ENCODE assay signal across 10 mouse cellular contexts in the genomic region with DNA sequence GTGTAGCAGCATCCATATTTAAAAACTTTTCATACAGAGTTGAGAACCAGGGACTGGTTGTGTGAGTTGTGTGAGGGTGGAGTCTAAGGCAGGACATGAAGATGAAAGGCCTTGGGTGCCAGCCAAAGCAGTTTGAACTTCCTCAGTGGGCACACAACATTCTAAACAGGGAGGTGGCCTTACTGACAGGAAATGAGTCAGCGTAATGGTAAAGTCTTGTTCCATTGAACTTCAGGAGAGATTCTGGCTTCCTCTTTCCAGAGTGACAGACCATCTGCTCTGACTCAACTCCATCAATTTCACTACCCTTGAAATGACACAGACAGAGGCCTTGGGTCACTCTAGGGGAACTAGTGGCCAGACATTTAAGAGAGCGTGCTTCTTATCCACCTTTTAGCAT.
A peak's percentile ranks its signal among the peaks of the same experiment; 100 is the strongest.
DNase-seq lines count a peak whose midpoint lies in the region; ATAC-seq lines count a peak whose summit lies in the region.
"Had no signal": no experiment of that assay in that cellular context is flagged by ENCODE, and none has a peak within 500 bp of the region (broad histone marks: within the 10 kb centered on the region; RNA-seq: fewer than 3 reads in every experiment).

No protein-coding gene starts in this region.

- H3K36me3 ChIP-seq in limb, embryonic 10.5 days = no peaks in the 10 kb centered on the region
- H3K36me3 ChIP-seq: G1E; heart, embryonic 13.5 days had no signal

- DNase-seq in gastrocnemius, adult 18-20 months (ENCODE audit: low spot score) = peak; percentile 24
- no peak for DNase-seq in gastrocnemius, adult 8-10 months (ENCODE audit: low spot score in 2 of 2)
- DNase-seq in 416B (ENCODE audit: low read depth) = peak; percentile 99
- peak; percentile 43 for DNase-seq in c-Kit-positive CD71-negative TER-119-negative erythroid progenitor cells, embryonic 14.5 days (ENCODE audit: low read depth)
- no peak for DNase-seq in limb, embryonic 10.5 days (ENCODE audit: low spot score)
- DNase-seq in cerebellum, postnatal 14 days = no peak
- DNase-seq in urinary bladder, postnatal 10 days (ENCODE audit: low spot score) = no peak

- H3K27ac ChIP-seq in limb, embryonic 10.5 days = peak overlapping the region; percentile 79
- H3K27ac ChIP-seq: heart, embryonic 13.5 days had no signal

- no peak overlapping the region for H3K4me3 ChIP-seq in limb, embryonic 10.5 days
- H3K4me3 ChIP-seq: heart, embryonic 13.5 days had no signal

- peaks cover 44% of the 10 kb centered on the region for H3K4me1 ChIP-seq in limb, embryonic 10.5 days

- peak; percentile 98 for ATAC-seq in neutrophil, adult 5-6 weeks (ENCODE audit: extremely low read depth, insufficient number of reproducible peaks, low FRiP score, poor library complexity, severe bottlenecking)

- no peaks in the 10 kb centered on the region for H3K27me3 ChIP-seq in limb, embryonic 10.5 days (ENCODE audit: low read depth, poor library complexity, severe bottlenecking)

- WGBS in limb, embryonic 10.5 days = 86% methylated on average over 2 of the region's 2 CpGs

- no peaks in the 10 kb centered on the region for H3K9me3 ChIP-seq in limb, embryonic 10.5 days (replicated peaks)
- H3K9me3 ChIP-seq: heart, embryonic 13.5 days had no signal

Comparison
In these comparisons a context has a peak if more than half of its experiments do, and no peak if none do; other contexts are left out.
1. DNase-seq: peak in gastrocnemius, adult 18-20 months (single experiment), 416B (single experiment) and c-Kit-positive CD71-negative TER-119-negative erythroid progenitor cells, embryonic 14.5 days (single experiment); none in gastrocnemius, adult 8-10 months (0 of 2), limb, embryonic 10.5 days (single experiment), cerebellum, postnatal 14 days (0 of 2) and urinary bladder, postnatal 10 days (single experiment).